Mouse (Mus musculus): ENCODE measurements at regions not wholly inside any gene's neighbourhood (a gene's known extent, or its start where the extent isn't known, plus 50 kb on each side); places are given as distances from the start of the nearest gene placed in this dataset.

DNA sequence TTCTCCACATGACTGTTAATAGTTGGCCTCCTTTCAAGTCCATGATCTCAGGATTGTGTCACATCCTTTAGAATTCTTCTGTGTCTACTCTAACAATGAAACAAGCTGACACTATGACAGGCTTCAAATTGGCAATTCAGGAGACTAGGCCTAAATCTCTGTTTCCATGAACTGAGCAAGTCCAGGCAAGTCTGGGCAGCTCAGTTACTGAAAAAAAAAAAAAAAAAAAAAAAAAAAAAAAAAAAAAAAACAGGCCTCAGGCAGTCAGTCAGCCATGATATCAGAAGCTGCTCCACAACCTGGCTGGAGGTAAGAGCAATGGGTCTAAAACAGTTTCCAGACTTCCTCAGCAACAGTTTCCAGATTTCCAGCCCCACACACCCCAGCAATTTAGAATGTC lies 475.6 kb downstream of the Inhba start:
- TF ChIP-seq CTCF (IDR thresholded peaks at IDR 0.05; ENCODE audit: control insufficient read depth, insufficient read depth, insufficient read length) (no peak), MAX (IDR thresholded peaks at IDR 0.05) (no peak), MYOD1 (IDR thresholded peaks at IDR 0.05; ENCODE audit: control insufficient read depth, insufficient read length, low read depth) (no peak), USF1 (IDR thresholded peaks at IDR 0.05; ENCODE audit: low read depth) (no peak)

Measured in C2C12 (cell line).